Mouse (Mus musculus) liver, embryonic 14.5 days (tissue): ENCODE measurements around the gene Vsig1.

ENCODE experiments used
- CTCF ChIP-seq: IDR thresholded peaks from 2 replicates; pipeline ENCODE4 v1.5.1; 2016; ENCODE audit warnings: antibody characterized with exemption, low read depth, control low read depth
- EP300 ChIP-seq: IDR thresholded peaks from 2 replicates; pipeline ENCODE4 v1.6.1; 2016; ENCODE audit warnings: antibody characterized with exemption, low read depth

GRCm38 (mm10) chrX:140985256-140985655 lies 77.8 kb downstream of the Vsig1 start:
- no peak for TF ChIP-seq CTCF
- no peak for TF ChIP-seq EP300
